Mouse (Mus musculus) large intestine, adult 2 months (tissue): ENCODE measurements around the gene Eppin. TPM values are rescaled to one million over a fixed set of nuclear protein-coding genes. Genes with fewer than 3 reads are reported as not detected.

Source experiments
- DNase-seq: peaks from one replicate; pipeline ENCODE4 v3.0.0-alpha.2; 2012; ENCODE audit warnings: low read depth, low spot score
- WGBS: fragments of 180-500 bp; shearing (Covaris S2); methylation state at CpG from one replicate; pipeline ENCODE4 v1.1.7; 2018; 5-methylcytosine and 5-hydroxymethylcytosine counted together
- polyA plus RNA-seq: library from polyadenylated mRNA; depleted of rRNA; stranded (reverse); fragments of >200 nt; gene quantifications from 2 replicates; pipeline ENCODE4 v1.2.3, GENCODE M21; 2012; rRNA removed

Gene Eppin
- polyA plus RNA-seq, 1 experiment = not detected

DNA sequence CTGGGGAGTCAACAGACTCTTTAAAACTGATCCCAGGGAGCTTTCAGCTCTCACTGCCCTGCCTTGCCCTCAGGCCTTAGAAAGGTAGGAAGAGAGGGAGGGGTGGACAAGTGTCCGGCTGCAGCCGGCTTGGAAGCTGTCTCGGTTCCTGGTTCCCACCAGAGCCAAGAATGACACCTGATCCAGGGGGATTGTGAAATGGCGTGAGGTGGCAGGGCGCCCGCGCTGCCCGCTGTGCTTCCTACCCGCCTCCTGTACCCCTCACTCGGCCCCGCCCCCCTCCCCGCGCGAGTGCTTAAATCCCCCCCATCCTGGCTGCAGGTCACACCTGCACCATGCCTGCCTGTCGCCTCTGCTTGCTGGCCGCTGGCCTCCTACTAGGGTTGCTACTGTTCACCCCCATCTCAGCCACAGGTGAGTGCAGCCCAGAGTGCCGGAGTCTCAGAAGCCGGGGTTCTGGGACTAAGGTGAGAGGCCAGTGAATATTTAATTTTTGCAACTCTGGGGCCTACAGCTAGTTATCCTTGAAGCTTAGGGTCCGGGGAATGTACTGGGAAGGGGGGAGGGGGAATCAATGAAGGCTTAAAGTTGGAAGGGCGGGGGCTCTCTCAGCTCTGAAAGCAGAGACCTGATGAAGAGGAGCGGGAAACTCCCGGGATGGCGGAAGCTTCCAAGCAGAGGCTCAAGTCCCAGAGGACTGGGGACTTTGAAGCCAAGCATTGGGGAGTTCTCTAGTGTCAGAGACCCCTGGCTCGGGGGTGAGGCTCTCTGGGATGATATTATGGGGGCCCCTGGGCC lies 30.8 kb downstream of the Eppin start, which contains the start of gene Wfdc2:
TSS of gene Wfdc2 (plus strand) at position 23 of the 798 bp plus-strand sequence.
- DNase-seq = no peak
- 26% methylated on average over 24 of the region's 24 CpGs for WGBS

DNA sequence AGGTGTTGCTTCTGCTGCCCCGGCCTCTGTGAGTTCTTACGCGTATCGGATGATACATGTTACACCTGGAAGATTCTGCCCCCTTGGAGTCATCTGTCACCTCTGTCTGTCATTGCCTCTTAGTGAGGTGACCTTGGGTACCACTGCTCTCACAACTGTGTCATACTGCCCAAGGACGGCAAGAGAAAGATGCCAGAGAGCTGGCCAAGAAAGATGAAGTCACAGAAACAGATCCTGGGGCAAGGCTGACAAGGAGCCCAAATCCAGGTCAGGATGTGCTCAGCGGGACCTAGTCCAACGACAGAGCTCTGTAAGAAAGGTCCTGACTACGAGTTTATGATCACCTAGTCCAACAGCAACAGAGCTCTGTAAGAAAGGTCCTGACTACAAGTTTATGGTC lies 33.3 kb downstream of the Eppin start:
- no peak for DNase-seq
- 88% methylated on average over 8 of the region's 8 CpGs for WGBS

DNA sequence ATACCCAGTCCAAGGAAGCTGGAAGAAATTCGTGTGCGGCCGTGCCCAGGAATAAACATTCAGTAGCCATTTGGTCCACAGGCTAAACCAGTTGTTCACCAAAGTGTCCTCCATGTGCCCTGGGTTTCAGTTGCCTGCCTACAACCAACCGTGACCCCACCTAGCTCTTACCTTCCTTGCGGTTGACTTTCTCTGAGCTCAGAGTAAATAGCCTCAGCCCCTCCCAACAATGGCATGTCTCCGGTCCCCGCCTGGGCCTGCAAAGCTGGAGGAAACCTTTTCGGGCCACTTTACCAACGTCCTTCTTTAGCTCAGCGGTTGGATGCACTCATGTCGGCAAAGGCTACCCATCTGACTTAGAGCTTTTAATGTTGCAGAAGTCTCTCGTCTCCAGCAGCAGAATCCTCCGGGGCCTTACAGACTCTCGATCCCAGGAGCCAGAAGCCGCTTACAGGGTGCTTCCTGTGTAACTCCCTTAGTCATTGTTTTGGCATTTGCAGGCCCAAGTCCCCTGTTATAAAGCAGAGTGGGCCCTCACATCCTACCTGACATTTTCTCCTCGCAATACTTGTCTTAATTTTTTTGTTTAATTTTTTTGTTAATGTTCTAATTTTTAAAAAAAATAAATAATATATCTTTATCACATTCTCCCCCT lies 34.3 kb downstream of the Eppin start:
- DNase-seq = no peak
- 26% methylated on average over 16 of the region's 16 CpGs for WGBS

DNA sequence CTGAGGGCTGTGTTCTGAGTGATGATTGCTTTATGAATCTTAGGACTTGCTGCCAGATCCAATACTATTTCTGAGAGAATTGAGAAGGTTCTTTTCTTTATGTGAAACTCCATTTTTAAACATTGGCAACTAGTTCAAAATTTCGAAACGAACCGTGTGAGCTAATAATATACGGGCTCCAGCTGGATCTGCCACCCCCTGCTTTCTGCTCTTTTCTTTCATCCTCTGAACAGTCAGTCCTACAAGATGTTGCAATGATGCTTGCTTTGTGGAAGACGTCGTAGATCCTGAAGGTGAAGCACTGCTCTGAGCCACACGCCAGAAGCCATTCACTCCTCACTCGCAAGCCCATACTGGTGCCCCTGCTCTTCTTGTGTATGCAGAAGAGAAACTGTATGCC lies 35.0 kb downstream of the Eppin start:
- WGBS = 74% methylated on average over 8 of the region's 8 CpGs
- DNase-seq = no peak

- no peak for DNase-seq
- 87% methylated on average over 9 of the region's 9 CpGs for WGBS
These were observed 41.9 kb downstream of the Eppin start for GRCm38 (mm10) chr2:164551502-164551901.

GRCm38 (mm10) chr2:164550895-164551269 lies 42.5 kb downstream of the Eppin start:
- DNase-seq = no peak
- 81% methylated on average over 2 of the region's 2 CpGs for WGBS

DNA sequence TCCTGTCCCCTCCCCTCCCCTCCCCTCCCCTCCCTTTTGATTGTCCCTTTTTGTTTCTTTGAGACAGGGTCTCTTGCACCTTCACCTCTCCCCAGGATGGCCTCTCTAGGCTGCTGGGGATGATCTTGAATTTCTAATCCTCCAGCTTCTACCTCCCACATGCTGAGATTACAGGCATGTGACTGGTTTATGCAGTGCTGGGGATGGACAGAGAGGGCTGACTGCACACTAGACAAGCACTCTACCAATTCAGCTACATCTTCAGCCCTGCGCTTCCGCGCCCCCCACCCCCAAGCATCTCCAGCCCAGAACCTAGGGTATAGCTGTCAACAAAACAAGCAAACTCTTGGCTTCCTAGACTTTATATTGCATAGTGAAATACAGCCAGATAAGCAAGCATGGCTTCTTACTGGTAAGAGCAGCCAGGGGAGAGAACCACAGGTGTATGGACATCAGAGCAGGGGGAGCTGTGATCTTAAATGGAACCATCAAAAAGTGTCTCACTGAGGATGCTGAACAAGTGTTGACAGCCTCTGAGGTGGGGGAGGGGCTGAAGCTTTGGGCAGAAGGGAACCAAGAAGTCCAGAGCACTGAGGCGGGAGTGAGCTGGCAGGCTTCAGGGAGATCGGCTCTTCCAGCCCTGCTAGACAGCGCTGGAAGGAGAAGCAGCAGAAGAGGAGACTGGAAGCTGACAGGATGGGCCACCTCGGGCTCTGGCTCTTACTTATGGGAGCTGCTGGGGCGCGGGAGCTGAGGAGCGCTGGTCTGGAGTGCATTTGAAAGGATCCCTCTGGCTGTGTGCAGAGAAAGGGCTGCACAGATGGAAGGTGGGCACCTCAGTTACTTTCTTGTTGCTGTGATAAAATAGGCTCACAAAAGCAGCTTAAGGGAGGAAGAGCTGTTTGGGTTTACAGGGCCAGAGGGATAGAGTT lies 43.2 kb downstream of the Eppin start:
- no peak for DNase-seq
- WGBS = 67% methylated on average over 10 of the region's 10 CpGs

DNA sequence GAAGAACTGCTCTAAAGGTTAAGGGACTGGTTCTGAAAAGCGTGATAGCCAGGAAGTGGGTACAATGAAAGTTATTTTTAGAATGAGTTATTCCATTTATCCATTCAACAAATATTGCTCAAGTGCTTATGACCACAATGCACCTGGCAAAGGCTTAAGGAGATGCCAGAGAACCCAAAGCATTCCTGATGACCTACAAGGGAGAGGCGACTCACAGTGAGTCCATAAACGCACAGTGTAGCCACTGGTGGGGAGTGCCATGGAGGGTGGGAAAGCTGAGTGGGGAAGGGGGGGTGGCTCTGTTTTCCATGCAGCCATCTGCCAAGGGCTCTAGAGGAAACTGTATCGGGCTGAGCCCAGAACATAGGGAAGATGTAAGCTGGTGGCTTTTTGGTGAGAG lies 44.1 kb downstream of the Eppin start:
- no peak for DNase-seq
- WGBS = 9% methylated on average over 4 of the region's 4 CpGs

DNA sequence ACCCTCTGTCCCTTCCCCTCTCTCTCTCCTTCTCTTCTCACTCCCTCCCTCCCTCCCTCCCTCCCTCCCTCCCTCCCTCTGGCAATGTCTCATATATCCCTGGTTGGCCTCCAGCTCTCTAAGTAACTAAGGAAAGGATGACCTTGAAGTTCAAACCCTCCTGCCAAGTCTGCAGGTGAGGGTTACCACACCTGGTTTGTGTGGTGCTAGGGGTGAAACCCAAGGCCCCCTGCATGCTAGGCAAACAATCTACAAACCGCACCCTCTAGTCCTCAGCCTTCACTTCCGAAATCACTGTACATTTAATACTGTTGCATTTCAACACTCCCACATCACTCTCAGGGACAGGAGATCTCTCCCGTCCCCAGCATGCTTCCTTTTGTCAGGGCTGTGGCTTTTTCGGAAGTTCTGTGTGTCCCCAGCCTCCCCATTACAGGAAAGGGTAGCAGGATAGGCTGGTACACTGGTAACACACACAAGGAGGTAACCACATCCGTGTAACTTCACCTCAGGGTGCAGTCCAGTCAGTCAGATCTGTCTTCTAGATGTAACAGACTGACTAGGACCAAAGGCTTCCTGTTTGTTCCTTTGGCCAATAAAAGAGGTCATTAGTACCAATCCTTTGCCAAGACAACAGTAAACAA lies 48.8 kb downstream of the Eppin start:
- no peak for DNase-seq
- WGBS = 15% methylated on average over 5 of the region's 5 CpGs

GRCm38 (mm10) chr2:164543745-164544144 lies 49.6 kb downstream of the Eppin start:
- 36% methylated on average over 2 of the region's 2 CpGs for WGBS
- no peak for DNase-seq

DNA sequence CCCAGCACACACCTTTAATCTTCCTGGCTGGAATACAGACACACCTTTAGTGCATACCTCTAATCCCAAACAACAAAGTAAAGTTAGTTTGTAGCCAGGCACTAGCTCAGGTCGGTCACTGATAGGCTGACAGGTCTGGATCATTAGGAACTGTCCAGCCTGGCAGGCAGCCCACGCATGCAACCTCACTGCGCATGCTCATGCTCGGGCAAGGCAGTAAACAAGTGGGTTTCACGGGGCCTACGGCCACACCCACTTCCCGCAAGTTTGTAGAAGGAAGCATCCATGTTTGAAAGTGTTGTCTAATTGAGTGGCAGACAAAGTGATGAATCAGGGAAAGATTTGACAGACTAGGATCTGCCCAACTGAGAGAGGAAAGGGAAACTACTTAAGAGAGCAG lies 50.8 kb downstream of the Eppin start:
- DNase-seq = no peak
- 73% methylated on average over 7 of the region's 7 CpGs for WGBS

- DNase-seq = no peak
- 72% methylated on average over 5 of the region's 5 CpGs for WGBS
These were observed 51.3 kb downstream of the Eppin start for GRCm38 (mm10) chr2:164542132-164542531.

DNA sequence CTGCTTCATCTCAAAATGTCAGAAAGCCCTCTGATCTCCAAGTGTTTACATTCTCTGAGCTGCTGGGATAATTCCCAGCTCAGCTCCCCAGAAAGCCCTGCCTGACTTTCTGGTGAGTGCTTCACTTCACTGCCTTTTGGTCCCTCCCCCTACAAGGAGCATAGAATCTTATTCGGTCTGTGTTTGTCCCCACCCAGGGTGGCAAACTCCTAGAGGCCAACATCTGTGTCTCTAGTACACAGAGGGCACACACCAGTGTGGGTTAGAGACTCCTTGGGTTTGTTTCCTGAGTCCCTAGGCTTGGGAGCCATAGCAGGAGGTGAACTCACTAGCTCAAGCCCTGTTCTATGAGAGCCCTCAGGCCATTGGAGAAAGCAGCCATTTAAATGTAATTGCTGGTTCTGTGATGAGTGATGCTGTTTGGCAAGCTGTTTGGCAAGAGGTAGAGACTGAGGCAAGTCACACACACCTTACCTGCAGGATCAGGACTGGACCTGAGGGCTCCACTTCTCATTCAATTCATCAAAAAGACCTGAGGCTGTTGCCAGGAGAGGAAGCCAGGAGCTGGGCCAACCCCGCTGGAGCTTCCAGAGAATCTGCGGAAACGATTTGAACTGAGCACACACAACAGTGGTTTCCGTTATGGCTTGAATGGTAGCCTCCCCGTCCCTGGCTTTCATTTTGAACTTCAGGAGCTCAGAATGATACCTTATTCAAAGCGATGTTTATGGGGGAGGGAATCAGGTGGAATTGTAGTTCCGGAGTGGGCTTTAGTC lies 52.6 kb downstream of the Eppin start:
- WGBS = 56% methylated on average over 8 of the region's 8 CpGs
- no peak for DNase-seq

Other genes starting within 250 kb of the Eppin start
- 24.9 and 38.0 TPM in 2 replicates for gene Slpi, start 204.5 kb downstream of the Eppin start, polyA plus RNA-seq
- not detected in 2 replicates for gene Rbpjl, start 190.5 kb downstream of the Eppin start, polyA plus RNA-seq
- 0.27 and 0.57 TPM in 2 replicates for gene Matn4, start 188.4 kb downstream of the Eppin start, polyA plus RNA-seq
- gene Sdc4, start 149.7 kb downstream of the Eppin start, polyA plus RNA-seq = 70.6 and 77.3 TPM in 2 replicates
- gene Sys1, start 136.6 kb downstream of the Eppin start, polyA plus RNA-seq = 104 and 111 TPM in 2 replicates
- gene Gm20458, start 132.6 kb downstream of the Eppin start, polyA plus RNA-seq = 25.6 and 40.2 TPM in 2 replicates
- gene Trp53tg5, start 119.9 kb downstream of the Eppin start, polyA plus RNA-seq = not detected in 2 replicates
- gene Dbndd2, start 107.5 kb downstream of the Eppin start, polyA plus RNA-seq = 69.4 and 96.9 TPM in 2 replicates
- gene Pigt, start 96.1 kb downstream of the Eppin start, polyA plus RNA-seq = 118 and 127 TPM in 2 replicates
- gene Wfdc2, start 31.2 kb downstream of the Eppin start, polyA plus RNA-seq = 1.4 and 3.5 TPM in 2 replicates
- not detected in 2 replicates for gene Spint3, start 20.1 kb downstream of the Eppin start, polyA plus RNA-seq
- gene Wfdc6a, start 8.1 kb downstream of the Eppin start, polyA plus RNA-seq = 0.29 TPM in 1 of 2 replicates, not detected in the other
- gene Wfdc6b, start 19.9 kb upstream of the Eppin start, polyA plus RNA-seq = not detected in 2 replicates
- gene Wfdc8, start 20.0 kb upstream of the Eppin start, polyA plus RNA-seq = 0.05 TPM in 1 of 2 replicates, not detected in the other
- 0.14 TPM in 1 of 2 replicates, not detected in the other for gene Wfdc16, start 45.2 kb upstream of the Eppin start, polyA plus RNA-seq
- gene Wfdc10, start 62.5 kb upstream of the Eppin start, polyA plus RNA-seq = 0.73 TPM in 1 of 2 replicates, not detected in the other
- not detected in 2 replicates for gene Wfdc9, start 63.0 kb upstream of the Eppin start, polyA plus RNA-seq
- gene Wfdc11, start 80.5 kb upstream of the Eppin start, polyA plus RNA-seq = not detected in 2 replicates
- 0.10 and 0.32 TPM in 2 replicates for gene Wfdc13, start 91.5 kb upstream of the Eppin start, polyA plus RNA-seq
- not detected in 2 replicates for gene Spint4, start 104.9 kb upstream of the Eppin start, polyA plus RNA-seq
- not detected in 2 replicates for gene Spint5, start 121.7 kb upstream of the Eppin start, polyA plus RNA-seq
- 0.19 and 0.22 TPM in 2 replicates for gene Wfdc3, start 152.3 kb upstream of the Eppin start, polyA plus RNA-seq
- gene Dnttip1, start 152.4 kb upstream of the Eppin start, polyA plus RNA-seq = 17.3 and 27.6 TPM in 2 replicates
- gene Ube2c, start 176.3 kb upstream of the Eppin start, polyA plus RNA-seq = 154 and 183 TPM in 2 replicates
- gene Tnnc2, start 186.4 kb upstream of the Eppin start, polyA plus RNA-seq = 2.2 TPM in 1 of 2 replicates, not detected in the other
- 9.1 and 9.9 TPM in 2 replicates for gene Snx21, start 192.2 kb upstream of the Eppin start, polyA plus RNA-seq
- 63.0 and 82.8 TPM in 2 replicates for gene Acot8, start 211.3 kb upstream of the Eppin start, polyA plus RNA-seq
- gene Zswim3, start 211.5 kb upstream of the Eppin start, polyA plus RNA-seq = 4.0 and 4.8 TPM in 2 replicates
- 8.1 and 8.3 TPM in 2 replicates for gene Zswim1, start 229.1 kb upstream of the Eppin start, polyA plus RNA-seq
- not detected in 2 replicates for gene Spata25, start 234.9 kb upstream of the Eppin start, polyA plus RNA-seq
- gene Ctsa, start 239.3 kb upstream of the Eppin start, polyA plus RNA-seq = 195 and 290 TPM in 2 replicates
- gene Neurl2, start 239.9 kb upstream of the Eppin start, polyA plus RNA-seq = 3.3 and 3.5 TPM in 2 replicates